Mouse (Mus musculus) liver, embryonic 16.5 days (tissue): ENCODE data around the gene Rab3a. TPM values are rescaled to one million over a fixed set of nuclear protein-coding genes. Genes with fewer than 3 reads are reported as not detected.

Source experiments
- ATAC-seq: fragments of 200-750 bp; cut with Nextera tagmentation; 2 replicates; pipeline ENCODE4 v1.8.0; 2017; ENCODE audit warnings: low read depth, mild to moderate bottlenecking, moderate number of reproducible peaks, moderate library complexity
- H3K27ac ChIP-seq: fragments of 300-500 bp; sonication (generic); 2 replicates; pipeline ENCODE4 v1.5.1; 2014; ENCODE audit warnings: mild to moderate bottlenecking, low read length
- H3K27me3 ChIP-seq: fragments of 300-500 bp; sonication (generic); 2 replicates; pipeline ENCODE4 v1.6.1; 2014; ENCODE audit warnings: low read depth, low read length, mixed read lengths; ENCODE audit not compliant: control insufficient read depth, insufficient read depth
- H3K36me3 ChIP-seq: fragments of 300-500 bp; sonication (generic); 2 replicates; pipeline ENCODE4 v1.6.1; 2014; ENCODE audit warnings: mild to moderate bottlenecking; ENCODE audit not compliant: control insufficient read depth, insufficient read depth
- H3K4me1 ChIP-seq: fragments of 300-500 bp; sonication (generic); 2 replicates; pipeline ENCODE4 v1.6.1; 2014; ENCODE audit warnings: low read depth, low read length, mixed read lengths; ENCODE audit not compliant: control insufficient read depth
- H3K4me2 ChIP-seq: fragments of 300-500 bp; sonication (generic); 2 replicates; pipeline ENCODE4 v1.6.1; 2014; ENCODE audit warnings: low read depth, low read length, mixed read lengths
- H3K4me3 ChIP-seq: fragments of 300-500 bp; sonication (generic); 2 replicates; pipeline ENCODE4 v1.5.1; 2014; ENCODE audit warnings: low read depth, mild to moderate bottlenecking, low read length
- H3K9ac ChIP-seq: fragments of 300-500 bp; sonication (generic); 2 replicates; pipeline ENCODE4 v1.6.1; 2014; ENCODE audit warnings: low read depth, low read length
- H3K9me3 ChIP-seq: fragments of 300-500 bp; sonication (generic); replicated peaks from 2 replicates; pipeline ENCODE4 v1.6.1; 2016; ENCODE audit warnings: low read length; ENCODE audit not compliant: control insufficient read depth
- WGBS: fragments of 180-500 bp; shearing (Covaris S2); extraction: QIAGEN DNeasy Blood & Tissue Kit; methylation state at CpG from one replicate; pipeline ENCODE4 v1.1.7; 2014; ENCODE audit not compliant: insufficient replicate concordance; 5-methylcytosine and 5-hydroxymethylcytosine counted together
- microRNA-seq: library from miRNA; unstranded; fragments of <30 nt; microRNA quantifications from one replicate; pipeline ENCODE4, GENCODE M21; 2016
- polyA plus RNA-seq: library from polyadenylated mRNA; unstranded; fragments of >200 nt; fragmentation: Nextera tagmentation; extraction: Ambion mirVana; gene quantifications from 2 replicates; pipeline ENCODE4 v1.2.1, GENCODE M21; 2015

Gene Rab3a
- polyA plus RNA-seq, 1 experiment from 2014 or later = 3.4 TPM

DNA sequence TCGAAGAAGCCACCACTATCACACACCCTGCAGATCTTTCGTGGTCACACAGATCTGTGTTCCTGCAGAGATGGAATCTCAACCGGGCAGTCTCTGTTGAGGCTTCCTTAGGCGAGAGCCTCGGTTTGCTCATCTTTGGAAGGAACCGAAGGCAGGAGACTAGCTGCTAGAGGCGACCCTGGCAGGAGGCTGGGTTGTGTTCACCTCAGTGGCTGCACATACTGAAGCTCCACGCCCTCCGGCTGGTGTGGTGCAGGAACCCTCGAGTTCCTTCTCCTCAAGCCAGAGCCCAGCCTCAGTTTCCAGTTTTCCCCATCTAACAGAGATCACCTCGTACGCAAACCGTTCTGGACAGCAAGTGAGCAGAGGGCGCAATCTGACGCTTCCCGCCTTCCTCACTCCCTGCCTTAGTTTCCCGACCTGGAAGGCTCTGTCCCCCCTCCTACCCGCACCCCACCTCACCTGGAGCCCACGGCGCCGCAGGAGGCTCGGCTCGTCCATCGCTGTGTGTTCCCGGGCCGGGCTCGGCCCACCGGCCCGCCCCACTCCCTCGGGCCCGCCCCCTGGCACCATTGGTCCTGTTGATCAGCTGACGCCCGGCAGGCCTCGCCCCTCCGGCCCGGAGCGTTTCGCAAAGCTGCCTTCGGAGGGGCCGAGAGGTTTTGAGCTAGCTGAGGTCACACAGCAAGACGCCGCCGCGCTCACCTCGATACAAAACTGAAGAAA, 50.2 kb downstream of the Rab3a start, which contains the start of gene Mast3:
Gene Mast3, minus strand, starts transcription at position 574 of the 726 bp plus-strand sequence.
- 1% methylated on average over 44 of the region's 45 CpGs for WGBS
- H3K4me3 ChIP-seq = peak within 1 kb of the TSS; percentile 68
- ATAC-seq = peak; percentile 95
- H3K27ac ChIP-seq = peak within 1 kb of the TSS; percentile 73
- H3K9ac ChIP-seq = peak within 1 kb of the TSS; percentile 48
- H3K4me1 ChIP-seq = peaks cover 49% of the 10 kb centered on the region
- H3K27me3 ChIP-seq = peaks cover 18% of the 10 kb centered on the region
- H3K36me3 ChIP-seq = no peaks in the 10 kb centered on the region
- peak within 1 kb of the TSS; percentile 99 for H3K4me2 ChIP-seq
- H3K9me3 ChIP-seq = no peaks in the 10 kb centered on the region

DNA sequence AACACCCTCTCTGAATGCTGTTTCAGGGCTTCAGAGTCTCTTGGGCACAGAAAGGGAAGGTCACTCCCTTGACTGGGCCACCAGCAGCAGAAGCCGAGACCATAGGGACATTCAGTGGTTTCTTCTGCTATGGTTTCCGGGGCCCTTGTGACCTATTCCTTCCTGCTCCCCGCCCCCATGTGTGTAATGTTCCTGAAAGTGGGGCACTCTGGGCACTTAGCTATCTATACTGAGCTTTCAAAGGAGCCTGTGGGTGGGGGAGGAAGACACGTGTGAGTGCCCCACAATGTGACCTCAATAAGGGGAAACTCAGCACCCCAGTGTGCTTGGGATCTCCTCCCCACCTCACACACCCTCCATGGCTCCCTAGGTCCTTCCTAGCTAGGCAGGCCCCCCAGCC, 52.1 kb downstream of the Rab3a start:
- Histone ChIP-seq H3K4me1 (peaks cover 49% of the 10 kb centered on the region), H3K9ac (no peak overlapping the region), H3K4me3 (no peak overlapping the region), H3K9me3 (no peaks in the 10 kb centered on the region), H3K27me3 (peaks cover 9% of the 10 kb centered on the region; the same call in 1 of the 2 replicates), H3K4me2 (0 out of 2 replicates have a peak overlapping the region, but pooled peaks have one; percentile 4), H3K27ac (peak overlapping the region; percentile 60), H3K36me3 (no peaks in the 10 kb centered on the region)
- ATAC-seq = no peak
- 29% methylated on average over 4 of the region's 4 CpGs for WGBS

DNA sequence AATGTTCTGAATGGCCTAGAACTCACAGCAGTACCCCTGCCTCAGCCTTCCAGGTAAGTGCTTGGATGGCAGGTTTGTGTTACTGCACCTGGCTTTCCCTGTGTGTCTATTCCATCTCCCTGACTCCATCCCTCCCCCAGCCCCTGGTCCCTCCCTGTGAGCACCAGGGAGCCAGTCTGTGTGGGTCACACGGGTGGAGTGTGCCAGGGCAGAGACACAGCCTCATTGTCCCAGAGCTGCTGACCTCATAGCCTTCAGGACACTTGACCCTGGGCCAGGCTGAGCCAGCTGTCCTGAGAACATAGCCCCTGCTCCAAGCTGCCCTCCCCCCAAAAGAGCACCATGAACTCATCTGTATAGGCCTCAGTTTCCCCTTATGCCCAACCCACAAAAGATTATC, 52.8 kb downstream of the Rab3a start:
- peaks cover 47% of the 10 kb centered on the region for H3K4me1 ChIP-seq
- H3K36me3 ChIP-seq = no peaks in the 10 kb centered on the region
- no peak overlapping the region for H3K4me3 ChIP-seq
- WGBS = 62% methylated on average over 1 of the region's 1 CpGs
- no peaks in the 10 kb centered on the region for H3K9me3 ChIP-seq
- peaks cover 9% of the 10 kb centered on the region; the same call in 1 of the 2 replicates for H3K27me3 ChIP-seq
- ATAC-seq = no peak
- peak overlapping the region; percentile 60 for H3K27ac ChIP-seq
- H3K9ac ChIP-seq = no peak overlapping the region
- no peak overlapping the region for H3K4me2 ChIP-seq

DNA sequence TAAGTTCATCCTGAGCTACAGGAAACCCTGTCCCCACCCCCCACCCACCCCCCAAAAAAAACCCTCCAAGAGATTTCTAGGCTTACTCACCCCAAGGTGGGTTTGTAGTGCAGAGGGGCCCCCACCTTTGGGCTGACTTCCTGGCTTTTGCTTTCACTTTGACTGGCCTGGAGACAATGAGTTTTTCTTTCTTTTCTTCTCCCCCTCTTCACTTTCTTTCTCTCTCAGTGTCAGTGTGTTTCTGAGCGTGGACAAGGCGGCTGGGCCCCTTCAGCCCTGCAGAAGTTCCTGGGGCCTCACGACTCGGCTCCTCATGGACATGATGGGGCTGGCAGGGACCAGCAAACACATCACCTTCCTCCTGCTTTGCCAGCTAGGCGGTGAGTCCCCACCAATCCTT, 53.8 kb downstream of the Rab3a start, which contains the start of gene Il12rb1:
Gene Il12rb1, plus strand, starts transcription at position 211 of the 400 bp plus-strand sequence.
- no peak within 1 kb of the TSS; the same call in 1 of the 2 replicates for H3K27ac ChIP-seq
- H3K4me2 ChIP-seq = peak within 1 kb of the TSS; percentile 22; the same call in 1 of the 2 replicates

More for the DNA sequence above, 53.8 kb downstream of the Rab3a start, which contains the start of gene Il12rb1:
- Histone ChIP-seq H3K27me3 (peaks cover 9% of the 10 kb centered on the region; the same call in 1 of the 2 replicates), H3K4me3 (no peak within 1 kb of the TSS), H3K36me3 (no peaks in the 10 kb centered on the region), H3K4me1 (peaks cover 42% of the 10 kb centered on the region), H3K9ac (no peak within 1 kb of the TSS), H3K9me3 (no peaks in the 10 kb centered on the region)
- no peak for ATAC-seq
- WGBS = 43% methylated on average over 5 of the region's 5 CpGs

Small RNA genes lying within 50 kb of the gene (microRNA-seq; reads per million reads assigned to microRNA genes)
- not detected for gene Mir7240

Other genes starting within 250 kb of the Rab3a start
- 53.7 and 55.6 TPM in 2 replicates for gene Rex1bd, start 247.9 kb upstream of the Rab3a start, polyA plus RNA-seq
- 490 and 558 TPM in 2 replicates for gene Uba52, start 243.9 kb upstream of the Rab3a start, polyA plus RNA-seq
- gene Fkbp8, start 227.0 kb upstream of the Rab3a start, polyA plus RNA-seq = 155 and 158 TPM in 2 replicates
- gene Kxd1, start 226.7 kb upstream of the Rab3a start, polyA plus RNA-seq = 27.6 and 29.0 TPM in 2 replicates
- gene Ell, start 215.2 kb upstream of the Rab3a start, polyA plus RNA-seq = 12.9 and 16.8 TPM in 2 replicates
- 35.0 and 38.0 TPM in 2 replicates for gene Isyna1, start 160.3 kb upstream of the Rab3a start, polyA plus RNA-seq
- gene Ssbp4, start 145.8 kb upstream of the Rab3a start, polyA plus RNA-seq = 25.1 and 32.3 TPM in 2 replicates
- gene Lrrc25, start 138.5 kb upstream of the Rab3a start, polyA plus RNA-seq = 7.5 and 9.0 TPM in 2 replicates
- gene Gdf15, start 122.2 kb upstream of the Rab3a start, polyA plus RNA-seq = 2.7 and 3.1 TPM in 2 replicates
- 18.9 and 20.5 TPM in 2 replicates for gene Pgpep1, start 94.3 kb upstream of the Rab3a start, polyA plus RNA-seq
- gene Lsm4, start 81.4 kb upstream of the Rab3a start, polyA plus RNA-seq = 104 and 113 TPM in 2 replicates
- gene Jund, start 55.7 kb upstream of the Rab3a start, polyA plus RNA-seq = 12.3 and 17.5 TPM in 2 replicates
- 0.02 TPM in 1 of 2 replicates, not detected in the other for gene Iqcn, start 51.2 kb upstream of the Rab3a start, polyA plus RNA-seq
- gene Gm3336, start 36.1 kb upstream of the Rab3a start, polyA plus RNA-seq = 0.40 and 0.47 TPM in 2 replicates
- 1.5 and 2.2 TPM in 2 replicates for gene Pde4c, start 31.0 kb upstream of the Rab3a start, polyA plus RNA-seq
- 31.4 and 32.1 TPM in 2 replicates for gene Mpv17l2, start 6.3 kb downstream of the Rab3a start, polyA plus RNA-seq
- 12.2 and 13.9 TPM in 2 replicates for gene Pik3r2, start 22.0 kb downstream of the Rab3a start, polyA plus RNA-seq
- gene Mast3, start 50.4 kb downstream of the Rab3a start, polyA plus RNA-seq = 7.5 and 9.0 TPM in 2 replicates
- gene Il12rb1, start 53.8 kb downstream of the Rab3a start, polyA plus RNA-seq = 0.06 and 0.35 TPM in 2 replicates
- gene Arrdc2, start 85.0 kb downstream of the Rab3a start, polyA plus RNA-seq = 11.6 and 13.5 TPM in 2 replicates
- 0.20 and 0.46 TPM in 2 replicates for gene Kcnn1, start 108.6 kb downstream of the Rab3a start, polyA plus RNA-seq
- gene Ccdc124, start 119.3 kb downstream of the Rab3a start, polyA plus RNA-seq = 42.5 and 43.1 TPM in 2 replicates
- gene Slc5a5, start 138.1 kb downstream of the Rab3a start, polyA plus RNA-seq = 0.11 TPM in 1 of 2 replicates, not detected in the other
- gene Rpl18a, start 142.7 kb downstream of the Rab3a start, polyA plus RNA-seq = 2,028 and 2,149 TPM in 2 replicates
- gene Map1s, start 151.3 kb downstream of the Rab3a start, polyA plus RNA-seq = 12.1 and 14.4 TPM in 2 replicates